ENCODE assay signal across 8 mouse cellular contexts in genomic region chr6:92776356-92776755, GRCm38 (mm10). TPM values are rescaled to one million over a fixed set of nuclear protein-coding genes. Genes with fewer than 3 reads are reported as not detected.
DNase-seq lines count a peak whose midpoint lies in the region; ATAC-seq and TF ChIP-seq lines count a peak whose summit lies in the region.

No protein-coding gene starts in this region.

- no peaks in the 10 kb centered on the region for H3K4me1 ChIP-seq in embryonic facial prominence, embryonic 11.5 days (ENCODE audit: control insufficient read depth, insufficient read depth, low read length)
- peaks cover 10% of the 10 kb centered on the region for H3K4me1 ChIP-seq in embryonic facial prominence, embryonic 10.5 days
- H3K4me1 ChIP-seq in liver, postnatal 0 days (ENCODE audit: insufficient read depth): no peaks in the 10 kb centered on the region

- H3K27ac ChIP-seq in embryonic facial prominence, embryonic 11.5 days (replicated peaks; ENCODE audit: low read depth, low read length): no peak overlapping the region
- no peak overlapping the region for H3K27ac ChIP-seq in embryonic facial prominence, embryonic 10.5 days (replicated peaks)
- no peak overlapping the region for H3K27ac ChIP-seq in liver, postnatal 0 days (ENCODE audit: low read depth)

- no peaks in the 10 kb centered on the region for H3K9me3 ChIP-seq in embryonic facial prominence, embryonic 11.5 days (replicated peaks; ENCODE audit: control insufficient read depth, low read length)
- no peaks in the 10 kb centered on the region for H3K9me3 ChIP-seq in embryonic facial prominence, embryonic 10.5 days
- no peaks in the 10 kb centered on the region for H3K9me3 ChIP-seq in liver, postnatal 0 days (ENCODE audit: low read length)

- no peaks in the 10 kb centered on the region for H3K36me3 ChIP-seq in embryonic facial prominence, embryonic 11.5 days (replicated peaks; ENCODE audit: control insufficient read depth, insufficient read depth, low read depth, low read length)
- H3K36me3 ChIP-seq in embryonic facial prominence, embryonic 10.5 days (replicated peaks): no peaks in the 10 kb centered on the region
- H3K36me3 ChIP-seq in liver, postnatal 0 days (replicated peaks; ENCODE audit: insufficient read depth, low read length): no peaks in the 10 kb centered on the region

- 31% methylated on average over 2 of the region's 2 CpGs for WGBS in embryonic facial prominence, embryonic 11.5 days
- WGBS in embryonic facial prominence, embryonic 10.5 days: 41% methylated on average over 2 of the region's 2 CpGs
- WGBS in liver, postnatal 0 days (ENCODE audit: insufficient replicate concordance): 8% methylated on average over 2 of the region's 2 CpGs

- peak; percentile 86 for DNase-seq in embryonic facial prominence, embryonic 11.5 days (ENCODE audit: low spot score)
- no peak for DNase-seq in embryonic facial prominence, embryonic 10.5 days (ENCODE audit: low spot score)
- DNase-seq in liver, postnatal 0 days: no peak
- no peak for DNase-seq in liver
- peak; percentile 32 for DNase-seq in cerebellum, adult 9-10 months
- DNase-seq in kidney, postnatal 36 days: peak; percentile 40 to 43
- DNase-seq in B cell, adult 2 months: no peak
- no peak for DNase-seq in urinary bladder, adult 2 months (ENCODE audit: low spot score)

- no peaks in the 10 kb centered on the region for H3K27me3 ChIP-seq in embryonic facial prominence, embryonic 11.5 days (ENCODE audit: control insufficient read depth, insufficient read depth, low read length)
- no peaks in the 10 kb centered on the region for H3K27me3 ChIP-seq in embryonic facial prominence, embryonic 10.5 days (replicated peaks; ENCODE audit: low read depth, poor library complexity, severe bottlenecking)
- H3K27me3 ChIP-seq in liver, postnatal 0 days (ENCODE audit: insufficient read depth, low read length): no peaks in the 10 kb centered on the region

- no peak for TF ChIP-seq EP300 in liver, postnatal 0 days (IDR thresholded peaks at IDR 0.05; ENCODE audit: low read depth)

- ATAC-seq in embryonic facial prominence, embryonic 11.5 days (replicated peaks; ENCODE audit: insufficient number of reproducible peaks, low FRiP score, low TSS enrichment, low read depth): no peak
- ATAC-seq in liver, postnatal 0 days: no peak

- no peak overlapping the region for H3K4me2 ChIP-seq in embryonic facial prominence, embryonic 11.5 days (ENCODE audit: low read depth, low read length)
- no peak overlapping the region for H3K4me2 ChIP-seq in liver, postnatal 0 days (ENCODE audit: low read depth, low read length)

- H3K4me3 ChIP-seq in embryonic facial prominence, embryonic 11.5 days (ENCODE audit: low read depth, low read length): no peak overlapping the region
- no peak overlapping the region for H3K4me3 ChIP-seq in embryonic facial prominence, embryonic 10.5 days
- H3K4me3 ChIP-seq in liver, postnatal 0 days (ENCODE audit: low read depth, low read length): no peak overlapping the region

- no peak overlapping the region for H3K9ac ChIP-seq in embryonic facial prominence, embryonic 11.5 days (replicated peaks; ENCODE audit: low read length)
- no peak overlapping the region for H3K9ac ChIP-seq in liver, postnatal 0 days (replicated peaks)

- TF ChIP-seq CTCF in liver, postnatal 0 days (IDR thresholded peaks at IDR 0.05; ENCODE audit: low read depth): peak; percentile 69

RNA-seq across cellular contexts. Expression of gene A730049H05Rik, which starts 39.9 kb away (rescaled TPM):
- 0.72 and 1.7 TPM in 2 replicates for polyA plus RNA-seq in embryonic facial prominence, embryonic 11.5 days (2014; fragmentation: Nextera tagmentation; extraction: Ambion mirVana)
- polyA plus RNA-seq in embryonic facial prominence, embryonic 10.5 days (2016; fragmentation: Nextera tagmentation; extraction: Ambion mirVana): 1.5 TPM in 2 replicates
- not detected in 2 replicates for polyA plus RNA-seq in liver, postnatal 0 days (2015; fragmentation: Nextera tagmentation; extraction: Ambion mirVana)
- polyA plus RNA-seq in urinary bladder, adult 2 months (2012; rRNA removed): not detected in 2 replicates

Comparison
In these comparisons a context has a peak if more than half of its experiments do, and no peak if none do; other contexts are left out.
1. DNase-seq: peak in embryonic facial prominence, embryonic 11.5 days (single experiment), cerebellum, adult 9-10 months (single experiment) and kidney, postnatal 36 days (2 of 2); none in embryonic facial prominence, embryonic 10.5 days (single experiment), liver, postnatal 0 days (single experiment), liver (single experiment), B cell, adult 2 months (0 of 2) and urinary bladder, adult 2 months (single experiment).